Mouse (Mus musculus) C2C12 (cell line): ENCODE data around the gene Exo1.

Experiments used
- CEBPB ChIP-seq: IDR thresholded peaks from one replicate; pipeline ENCODE4 v1.6.1; 2011; ENCODE audit warnings: low read depth, mild to moderate bottlenecking, control low read depth, moderate library complexity
- CTCF ChIP-seq: IDR thresholded peaks from one replicate; pipeline ENCODE4 v1.5.1; 2011; ENCODE audit not compliant: control insufficient read depth, insufficient read depth, insufficient read length
- MAX ChIP-seq: IDR thresholded peaks from one replicate; pipeline ENCODE4 v1.6.1; 2011; ENCODE audit warnings: mild to moderate bottlenecking, control low read depth
- USF1 ChIP-seq: IDR thresholded peaks from one replicate; pipeline ENCODE4 v1.6.1; 2011; ENCODE audit warnings: low read depth, mild to moderate bottlenecking, control low read depth, moderate library complexity

DNA sequence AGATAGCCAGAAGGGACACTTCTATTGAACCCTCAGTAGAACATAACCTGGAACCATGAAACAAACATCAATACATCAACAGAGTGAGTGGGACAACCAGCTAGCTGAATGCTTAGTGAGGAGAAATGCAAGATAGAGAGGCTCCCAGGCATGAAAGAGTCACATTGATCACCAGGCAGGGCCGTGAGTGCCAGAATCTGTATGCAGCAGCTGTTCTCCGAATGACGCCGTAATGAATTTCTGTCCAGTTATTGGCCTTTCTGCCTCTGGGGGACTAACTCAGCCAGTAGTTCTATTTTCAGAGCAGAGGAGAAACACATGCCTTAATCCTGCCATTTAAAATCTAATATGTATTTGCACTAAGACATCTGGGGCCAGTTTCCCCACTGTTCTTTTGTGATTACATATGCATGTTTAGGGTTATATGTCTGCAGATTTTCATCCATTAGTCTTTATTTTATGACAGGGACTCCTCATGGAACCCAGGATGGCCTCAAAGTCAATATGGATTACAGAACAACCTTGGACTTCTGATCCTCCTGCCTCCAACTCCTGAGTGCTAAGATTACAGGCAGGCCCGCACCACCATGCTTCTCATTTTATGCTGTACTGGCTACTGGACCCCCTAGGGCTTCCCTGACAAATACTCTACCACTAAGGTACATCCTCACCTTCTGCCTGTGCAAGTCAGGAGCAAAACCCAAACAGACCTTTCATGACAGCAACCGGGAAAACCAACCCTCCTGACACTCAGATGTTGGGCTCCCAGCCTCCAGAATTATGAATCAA is 8.2 kb upstream of the Exo1 start:
- TF ChIP-seq CTCF (no peak), MAX (no peak), CEBPB (no peak), USF1 (no peak)
